Mouse (Mus musculus) thymus, adult 2 months (tissue): ENCODE data around the gene Fntb. TPM values are rescaled to one million over a fixed set of nuclear protein-coding genes. Genes with fewer than 3 reads are reported as not detected.

Experiments used
- DNase-seq: peaks from one replicate; pipeline ENCODE4 v3.0.0; 2021
- H3K27ac ChIP-seq: fragments of 200-500 bp; 2 replicates; pipeline ENCODE4 v1.5.1; 2012; ENCODE audit warnings: low read length, control low read depth; ENCODE audit not compliant: control insufficient read depth, insufficient read depth
- H3K27me3 ChIP-seq: fragments of 200-500 bp; 2 replicates; pipeline ENCODE4 v1.6.1; 2012; ENCODE audit warnings: mild to moderate bottlenecking, low read length, moderate library complexity, mixed read lengths; ENCODE audit not compliant: control insufficient read depth, insufficient read depth
- H3K36me3 ChIP-seq: fragments of 200-500 bp; 2 replicates; pipeline ENCODE4 v1.6.1; 2012; ENCODE audit warnings: mild to moderate bottlenecking, low read length, moderate library complexity; ENCODE audit not compliant: control insufficient read depth, insufficient read depth
- H3K4me1 ChIP-seq: fragments of 200-500 bp; replicated peaks from 2 replicates; pipeline ENCODE4 v1.6.1; 2012; ENCODE audit warnings: low read length; ENCODE audit not compliant: control insufficient read depth, insufficient read depth
- H3K4me3 ChIP-seq: fragments of 200-500 bp; 2 replicates; pipeline ENCODE4 v1.5.1; 2012; ENCODE audit warnings: mild to moderate bottlenecking, low read length, control low read depth, moderate library complexity; ENCODE audit not compliant: control insufficient read depth, insufficient read depth
- CTCF ChIP-seq: fragments of 200-500 bp; IDR thresholded peaks from 2 replicates; pipeline ENCODE4 v1.5.1; 2012; ENCODE audit warnings: mild to moderate bottlenecking, control low read depth, low read length, moderate library complexity, borderline replicate concordance; ENCODE audit not compliant: control insufficient read depth, poor library complexity, insufficient read depth; ENCODE audit errors: extremely low read depth
- POLR2A ChIP-seq: fragments of 200-500 bp; IDR thresholded peaks from 2 replicates; pipeline ENCODE4 v1.6.1; 2012; ENCODE audit warnings: mild to moderate bottlenecking, low read length, control low read depth, moderate library complexity; ENCODE audit not compliant: control insufficient read depth, poor library complexity, insufficient read depth; ENCODE audit errors: extremely low read depth
- WGBS: fragments of 180-500 bp; shearing (Covaris S2); methylation state at CpG from one replicate; pipeline ENCODE4 v1.1.7; 2018; 5-methylcytosine and 5-hydroxymethylcytosine counted together
- polyA plus RNA-seq: library from polyadenylated mRNA; depleted of rRNA; stranded (reverse); fragments of >200 nt; gene quantifications from 2 replicates; pipeline ENCODE4 v1.2.3, GENCODE M21; 2012

Gene Fntb
- polyA plus RNA-seq, 1 experiment: 51.3 TPM

DNA sequence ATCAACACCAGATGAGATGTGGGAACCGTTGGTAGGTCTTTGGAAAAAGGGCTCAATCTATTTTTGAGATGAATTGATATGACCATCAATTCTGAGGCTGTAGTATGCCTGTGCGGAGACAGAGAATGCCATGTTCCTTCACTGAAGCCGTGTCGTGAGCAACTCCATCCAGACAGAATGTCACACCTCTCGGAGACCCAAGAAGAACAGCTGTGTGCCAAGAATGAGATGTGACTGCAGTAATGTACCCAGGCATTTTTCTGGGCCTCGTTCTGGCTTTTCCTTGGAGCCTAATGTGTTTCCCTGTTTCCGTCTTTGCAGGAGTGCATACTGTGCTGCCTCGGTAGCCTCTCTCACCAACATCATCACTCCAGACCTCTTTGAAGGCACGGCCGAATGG, 131.6 kb downstream of the Fntb start:
- H3K27ac ChIP-seq: no peak overlapping the region
- H3K36me3 ChIP-seq: no peaks in the 10 kb centered on the region; the same call in 1 of the 2 replicates
- DNase-seq: no peak
- WGBS: 98% methylated on average over 10 of the region's 10 CpGs
- TF ChIP-seq POLR2A (no peak), CTCF (no peak)
- no peaks in the 10 kb centered on the region for H3K4me1 ChIP-seq
- H3K27me3 ChIP-seq: no peaks in the 10 kb centered on the region
- no peak overlapping the region for H3K4me3 ChIP-seq

GRCm38 (mm10) chr12:76898141-76898540, 132.8 kb downstream of the Fntb start:
- no peaks in the 10 kb centered on the region for H3K27me3 ChIP-seq

DNA sequence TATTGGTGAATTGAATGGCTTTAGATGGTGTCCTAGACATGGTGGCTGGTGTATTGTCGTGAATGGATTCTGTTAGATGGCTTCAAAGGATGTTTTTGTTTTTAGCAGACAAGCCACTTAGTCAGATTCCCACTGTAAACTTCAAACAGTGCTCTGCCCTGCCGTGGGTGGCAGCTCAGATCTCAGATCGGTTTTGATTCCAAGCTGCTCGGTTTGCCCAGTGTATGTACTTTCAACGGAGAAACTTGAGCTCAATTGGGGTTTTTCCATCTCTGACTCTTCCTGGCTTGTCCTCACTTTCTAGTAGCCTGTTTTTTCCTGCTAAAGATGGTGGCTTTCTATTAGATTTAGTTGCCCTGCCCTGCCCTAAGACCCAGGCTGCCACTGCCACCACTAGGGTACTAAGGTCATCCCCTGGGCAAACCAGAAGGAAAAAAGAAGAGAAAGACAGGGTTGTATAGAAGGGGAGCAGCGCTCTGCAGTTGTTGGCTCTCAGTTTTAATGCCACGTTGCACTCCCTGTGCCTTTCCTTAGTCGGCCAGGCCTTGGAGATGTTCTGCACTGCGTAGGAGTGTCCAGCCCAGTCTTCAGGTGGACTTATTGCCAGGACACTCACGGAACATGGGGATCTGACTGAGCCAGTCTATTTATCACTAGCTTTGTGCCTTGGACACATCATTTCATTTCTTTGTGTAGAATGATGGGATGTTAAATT, 134.0 kb downstream of the Fntb start:
- Histone ChIP-seq H3K27ac (no peak overlapping the region), H3K4me1 (no peaks in the 10 kb centered on the region), H3K4me3 (no peak overlapping the region), H3K27me3 (no peaks in the 10 kb centered on the region), H3K36me3 (no peaks in the 10 kb centered on the region; the same call in 1 of the 2 replicates)
- DNase-seq: no peak
- TF ChIP-seq POLR2A: no peak
- TF ChIP-seq CTCF: no peak
- 94% methylated on average over 10 of the region's 10 CpGs for WGBS

More at GRCm38 (mm10) chr12:76898141-76898540, 132.8 kb downstream of the Fntb start:
- DNase-seq: no peak
- Histone ChIP-seq H3K36me3 (no peaks in the 10 kb centered on the region; the same call in 1 of the 2 replicates), H3K27ac (no peak overlapping the region), H3K4me1 (no peaks in the 10 kb centered on the region), H3K4me3 (no peak overlapping the region)
- no peak for TF ChIP-seq CTCF
- TF ChIP-seq POLR2A: no peak

- Histone ChIP-seq H3K4me3 (no peak overlapping the region), H3K27me3 (no peaks in the 10 kb centered on the region), H3K4me1 (no peaks in the 10 kb centered on the region), H3K27ac (no peak overlapping the region), H3K36me3 (no peaks in the 10 kb centered on the region; the same call in 1 of the 2 replicates)
- TF ChIP-seq CTCF (no peak), POLR2A (no peak)
- no peak for DNase-seq
- WGBS: 98% methylated on average over 3 of the region's 3 CpGs
These were observed 136.3 kb downstream of the Fntb start for GRCm38 (mm10) chr12:76901508-76902294.

DNA sequence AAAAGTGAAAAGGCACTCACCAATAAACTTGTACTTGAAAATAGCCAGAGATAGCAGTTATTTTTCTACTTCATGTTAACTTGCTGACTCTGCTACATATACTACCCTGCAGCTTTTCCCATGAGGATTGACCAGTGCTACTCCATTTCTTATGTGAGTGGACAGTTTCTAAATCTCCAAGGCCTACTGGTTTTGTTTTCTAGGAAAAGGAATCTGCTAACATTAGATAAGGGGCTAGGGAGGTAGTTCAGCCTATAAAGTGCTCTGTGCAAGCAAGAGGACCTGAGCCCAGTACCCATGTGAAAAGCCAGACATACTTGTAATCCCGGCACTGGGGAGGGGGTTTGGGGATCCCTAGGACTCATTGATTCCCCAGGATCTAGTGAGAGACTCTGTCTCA, 140.9 kb downstream of the Fntb start:
- H3K36me3 ChIP-seq: peaks cover 4% of the 10 kb centered on the region; the same call in 1 of the 2 replicates
- H3K4me1 ChIP-seq: no peaks in the 10 kb centered on the region
- 100% methylated on average over 1 of the region's 1 CpGs for WGBS

GRCm38 (mm10) chr12:76909218-76909617, 143.8 kb downstream of the Fntb start:
- 95% methylated on average over 5 of the region's 5 CpGs for WGBS
- no peaks in the 10 kb centered on the region for H3K27me3 ChIP-seq

More for the DNA sequence above, 140.9 kb downstream of the Fntb start:
- TF ChIP-seq CTCF (no peak), POLR2A (no peak)
- DNase-seq: no peak
- H3K27ac ChIP-seq: no peak overlapping the region
- no peak overlapping the region for H3K4me3 ChIP-seq
- H3K27me3 ChIP-seq: no peaks in the 10 kb centered on the region

More at GRCm38 (mm10) chr12:76909218-76909617, 143.8 kb downstream of the Fntb start:
- H3K4me1 ChIP-seq: no peaks in the 10 kb centered on the region
- no peak for DNase-seq
- H3K27ac ChIP-seq: no peak overlapping the region
- peaks cover 10% of the 10 kb centered on the region; the same call in 1 of the 2 replicates for H3K36me3 ChIP-seq
- no peak for TF ChIP-seq POLR2A
- no peak for TF ChIP-seq CTCF
- H3K4me3 ChIP-seq: no peak overlapping the region
